Mouse (Mus musculus) intestine, embryonic 16.5 days (tissue): Measurements from ENCODE around the gene Plac9a. TPM values are rescaled to one million over a fixed set of nuclear protein-coding genes. Genes with fewer than 3 reads are reported as not detected.

ENCODE experiments used
- ATAC-seq: fragments of 200-750 bp; cut with Nextera tagmentation; 2 replicates; pipeline ENCODE4 v1.8.0; 2017; ENCODE audit warnings: moderate TSS enrichment, moderate library complexity
- H3K27ac ChIP-seq: fragments of 300-500 bp; sonication (generic); 2 replicates; pipeline ENCODE4 v1.5.1; 2014; ENCODE audit warnings: mild to moderate bottlenecking, low read length
- H3K27me3 ChIP-seq: fragments of 300-500 bp; sonication (generic); replicated peaks from 2 replicates; pipeline ENCODE4 v1.6.1; 2014; ENCODE audit warnings: low read length, control low read depth, mixed read lengths; ENCODE audit not compliant: control insufficient read depth, insufficient read depth
- H3K36me3 ChIP-seq: fragments of 300-500 bp; sonication (generic); 2 replicates; pipeline ENCODE4 v1.6.1; 2014; ENCODE audit warnings: low read length, control low read depth; ENCODE audit not compliant: control insufficient read depth, insufficient read depth
- H3K4me1 ChIP-seq: fragments of 300-500 bp; sonication (generic); 2 replicates; pipeline ENCODE4 v1.6.1; 2014; ENCODE audit warnings: low read length, control low read depth, mixed read lengths; ENCODE audit not compliant: control insufficient read depth, insufficient read depth
- H3K4me2 ChIP-seq: fragments of 300-500 bp; sonication (generic); 2 replicates; pipeline ENCODE4 v1.6.1; 2014; ENCODE audit warnings: low read depth, low read length, control low read depth
- H3K4me3 ChIP-seq: fragments of 300-500 bp; sonication (generic); 2 replicates; pipeline ENCODE4 v1.5.1; 2014; ENCODE audit warnings: mild to moderate bottlenecking, low read length
- H3K9ac ChIP-seq: fragments of 300-500 bp; sonication (generic); 2 replicates; pipeline ENCODE4 v1.6.1; 2014; ENCODE audit warnings: low read depth, low read length
- H3K9me3 ChIP-seq: fragments of 300-500 bp; sonication (generic); 2 replicates; pipeline ENCODE4 v1.6.1; 2016; ENCODE audit warnings: low read length, control low read depth; ENCODE audit not compliant: control insufficient read depth
- WGBS: fragments of 180-500 bp; shearing (Covaris S2); extraction: QIAGEN DNeasy Blood & Tissue Kit; methylation state at CpG from one replicate; pipeline ENCODE4 v1.1.7; 2014; 5-methylcytosine and 5-hydroxymethylcytosine counted together
- polyA plus RNA-seq: library from polyadenylated mRNA; unstranded; fragments of >200 nt; fragmentation: Nextera tagmentation; extraction: Ambion mirVana; gene quantifications from 2 replicates; pipeline ENCODE4 v1.2.1, GENCODE M21; 2015

Plac9a gene
- polyA plus RNA-seq, 1 experiment from 2014 or later: 1.9 TPM

DNA sequence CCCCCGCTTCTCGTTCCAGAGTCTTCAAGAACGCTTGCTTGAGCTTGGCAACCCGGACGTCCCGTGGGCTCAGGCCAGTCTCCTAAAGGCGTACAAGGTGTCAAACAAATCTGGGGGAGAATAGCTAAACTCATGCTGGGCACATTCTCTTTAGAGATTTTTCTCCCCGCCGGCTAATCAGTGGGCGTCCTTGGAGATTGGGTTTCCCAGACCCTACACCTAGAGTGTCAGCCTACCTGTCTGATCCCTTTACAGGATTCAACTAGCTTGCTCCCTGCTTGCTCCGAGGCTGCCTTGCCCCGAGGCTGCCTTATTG lies 60.3 kb downstream of the Plac9a start:
- Histone ChIP-seq H3K27ac (peak overlapping the region; percentile 95), H3K4me2 (peak overlapping the region; percentile 90), H3K36me3 (no peaks in the 10 kb centered on the region), H3K4me1 (peaks cover 20% of the 10 kb centered on the region), H3K9ac (peak overlapping the region; percentile 90), H3K4me3 (peak overlapping the region; percentile 87), H3K27me3 (no peaks in the 10 kb centered on the region), H3K9me3 (no peaks in the 10 kb centered on the region)
- ATAC-seq: no peak
- WGBS: under 1% methylated on average over 12 of the region's 12 CpGs

DNA sequence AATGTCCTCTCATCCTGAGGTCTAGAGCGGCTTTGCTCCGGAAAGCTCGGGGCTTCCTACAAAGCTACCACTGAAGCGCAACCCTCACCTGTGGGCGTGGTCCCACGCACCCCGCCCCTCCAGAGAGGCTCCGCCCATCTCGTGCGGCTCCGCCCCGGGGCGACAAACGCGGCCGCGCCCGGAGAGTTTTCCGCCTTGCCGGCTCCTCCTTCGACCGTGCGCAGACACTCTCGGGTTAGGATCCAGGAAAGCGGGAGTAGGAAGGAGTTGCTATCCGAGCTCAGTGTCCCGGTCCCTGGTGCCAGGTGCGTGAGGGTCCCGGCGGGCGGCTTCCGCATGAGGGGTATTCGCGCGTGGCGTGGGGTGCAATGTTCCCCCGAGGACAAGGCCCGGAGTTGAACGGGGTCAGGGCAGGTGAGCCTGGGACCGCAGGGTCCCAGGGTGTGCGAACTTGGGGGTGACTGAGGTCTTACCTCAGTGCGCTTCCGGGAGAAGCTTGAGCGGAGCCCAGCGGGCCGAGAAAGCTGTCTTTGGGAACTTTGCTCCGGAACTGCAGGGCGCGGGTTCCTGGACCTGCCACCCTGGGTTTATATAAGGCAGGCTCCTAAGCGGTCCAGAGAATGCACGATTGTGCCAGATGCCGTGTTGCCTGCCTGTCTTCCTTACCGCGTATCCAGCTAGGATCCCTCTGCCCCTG lies 60.8 kb downstream of the Plac9a start, which contains the start of gene Anxa11:
Anxa11 (plus strand) TSS at position 166 of the 697 bp plus-strand sequence.
- WGBS: under 1% methylated on average over 54 of the region's 54 CpGs

DNA sequence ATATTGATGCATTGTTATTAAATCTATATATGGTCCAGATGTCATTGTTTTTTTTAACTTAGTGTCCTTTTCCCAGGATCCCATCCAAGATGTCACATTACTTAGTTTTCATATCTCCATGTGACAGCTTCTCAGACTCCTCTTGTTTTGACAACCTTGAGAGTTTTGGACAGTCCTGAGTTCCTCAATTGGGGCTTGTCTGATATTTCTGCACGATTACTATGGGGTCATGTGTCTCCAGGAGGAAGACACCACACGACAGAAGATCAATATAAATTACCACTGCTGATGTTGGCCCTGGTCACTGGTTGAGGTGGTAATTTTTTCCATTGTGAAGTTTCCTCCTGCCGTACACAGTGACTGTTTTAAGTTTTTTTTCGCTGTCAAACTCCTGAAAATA lies 61.3 kb downstream of the Plac9a start:
- H3K36me3 ChIP-seq: no peaks in the 10 kb centered on the region
- no peaks in the 10 kb centered on the region for H3K9me3 ChIP-seq
- H3K4me1 ChIP-seq: peaks cover 12% of the 10 kb centered on the region
- peak overlapping the region; percentile 90; the same call in 1 of the 2 replicates for H3K9ac ChIP-seq
- no peak overlapping the region for H3K27ac ChIP-seq
- peak overlapping the region; percentile 87 for H3K4me3 ChIP-seq
- under 1% methylated on average over 4 of the region's 4 CpGs for WGBS
- H3K27me3 ChIP-seq: no peaks in the 10 kb centered on the region
- H3K4me2 ChIP-seq: peak overlapping the region; percentile 90
- peak; percentile 4; the same call in 1 of the 2 replicates for ATAC-seq

More for the DNA sequence above, 60.8 kb downstream of the Plac9a start, which contains the start of gene Anxa11:
- H3K9ac ChIP-seq: peak within 1 kb of the TSS; percentile 90
- H3K4me1 ChIP-seq: peaks cover 17% of the 10 kb centered on the region
- H3K4me2 ChIP-seq: peak within 1 kb of the TSS; percentile 90
- peak within 1 kb of the TSS; percentile 95 for H3K27ac ChIP-seq
- no peaks in the 10 kb centered on the region for H3K9me3 ChIP-seq
- H3K36me3 ChIP-seq: no peaks in the 10 kb centered on the region
- H3K4me3 ChIP-seq: peak within 1 kb of the TSS; percentile 87
- peak; percentile 84 for ATAC-seq
- H3K27me3 ChIP-seq: no peaks in the 10 kb centered on the region

DNA sequence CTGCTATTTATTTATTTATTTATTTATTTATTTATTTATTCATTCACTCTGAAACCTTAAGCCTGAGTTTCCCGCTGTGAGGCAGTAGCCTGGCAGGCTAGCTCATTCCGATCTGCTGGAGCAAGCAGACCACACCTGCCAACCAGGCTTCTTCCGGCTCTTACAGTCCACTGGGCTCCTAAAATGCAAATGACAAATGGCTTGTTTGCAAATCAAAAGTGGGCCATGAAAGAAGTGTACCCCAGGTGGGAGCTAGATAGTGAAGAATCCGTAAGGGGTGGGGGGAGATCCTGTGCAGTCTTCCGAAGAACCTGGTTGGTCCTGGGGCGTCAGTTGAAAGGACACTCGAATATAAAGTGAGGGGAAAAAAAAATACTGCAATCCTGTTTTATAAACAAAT lies 61.9 kb downstream of the Plac9a start:
- no peak for ATAC-seq
- H3K27me3 ChIP-seq: no peaks in the 10 kb centered on the region
- no peak overlapping the region for H3K9ac ChIP-seq
- H3K4me1 ChIP-seq: peaks cover 7% of the 10 kb centered on the region
- 33% methylated on average over 7 of the region's 7 CpGs for WGBS
- H3K36me3 ChIP-seq: no peaks in the 10 kb centered on the region
- H3K27ac ChIP-seq: no peak overlapping the region
- H3K4me2 ChIP-seq: no peak overlapping the region
- H3K4me3 ChIP-seq: no peak overlapping the region
- H3K9me3 ChIP-seq: no peaks in the 10 kb centered on the region

DNA sequence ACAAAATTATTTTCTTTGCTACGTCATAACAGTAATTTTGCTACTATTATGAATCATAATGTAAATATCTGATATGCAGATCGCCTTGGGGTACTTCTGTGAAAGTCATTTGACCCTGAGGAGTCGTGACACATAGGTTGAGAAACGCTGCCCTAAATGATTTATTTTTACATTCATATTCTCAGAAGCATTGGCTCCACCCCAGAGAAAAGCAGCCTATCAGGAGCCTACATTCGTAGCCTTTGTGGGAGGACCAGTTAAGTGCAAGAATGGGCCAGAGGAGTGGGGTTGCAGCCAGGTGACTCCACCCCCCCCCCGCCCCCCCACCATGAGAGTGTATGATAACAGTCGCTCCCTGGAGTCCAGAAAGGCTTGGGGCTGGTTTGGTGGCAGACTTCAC lies 63.1 kb downstream of the Plac9a start:
- Histone ChIP-seq H3K4me2 (no peak overlapping the region), H3K27me3 (no peaks in the 10 kb centered on the region), H3K4me1 (peaks cover 7% of the 10 kb centered on the region), H3K9me3 (no peaks in the 10 kb centered on the region), H3K36me3 (no peaks in the 10 kb centered on the region), H3K27ac (no peak overlapping the region), H3K9ac (no peak overlapping the region), H3K4me3 (no peak overlapping the region)
- ATAC-seq: no peak
- WGBS: 61% methylated on average over 7 of the region's 7 CpGs

DNA sequence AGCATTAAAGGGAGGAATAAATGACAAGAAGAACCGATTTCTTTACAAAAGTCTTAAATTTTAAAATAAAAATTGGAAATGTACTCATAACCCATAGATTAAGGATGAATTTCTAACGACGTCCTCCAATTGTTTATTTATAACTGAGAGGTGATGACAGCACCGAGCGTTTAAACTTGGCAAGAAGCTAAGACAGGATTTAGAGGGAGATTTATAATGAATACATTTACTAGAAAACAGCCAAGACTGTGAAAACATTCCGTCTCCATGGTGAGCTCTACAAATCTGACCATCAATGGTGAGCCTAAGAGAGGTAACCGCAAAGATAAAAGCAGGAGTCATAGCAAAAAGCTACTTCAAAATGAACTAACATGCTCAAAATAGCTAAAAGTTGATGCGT lies 64.5 kb downstream of the Plac9a start:
- WGBS: 62% methylated on average over 8 of the region's 8 CpGs
- H3K27me3 ChIP-seq: no peaks in the 10 kb centered on the region
- H3K36me3 ChIP-seq: no peaks in the 10 kb centered on the region
- no peak for ATAC-seq
- no peak overlapping the region for H3K27ac ChIP-seq
- H3K9ac ChIP-seq: no peak overlapping the region
- peaks cover 3% of the 10 kb centered on the region; the same call in 1 of the 2 replicates for H3K4me1 ChIP-seq
- H3K9me3 ChIP-seq: no peaks in the 10 kb centered on the region
- H3K4me2 ChIP-seq: no peak overlapping the region
- H3K4me3 ChIP-seq: no peak overlapping the region

Other genes starting within 250 kb of the Plac9a start
- gene Ppif, start 208.9 kb downstream of the Plac9a start, polyA plus RNA-seq: 125 and 134 TPM in 2 replicates
- 9.1 and 10.0 TPM in 2 replicates for gene Zcchc24, start 134.1 kb downstream of the Plac9a start, polyA plus RNA-seq
- gene Anxa11, start 60.9 kb downstream of the Plac9a start, polyA plus RNA-seq: 95.3 and 105 TPM in 2 replicates
- 5.2 and 5.9 TPM in 2 replicates for gene Tmem254a, start 24.6 kb upstream of the Plac9a start, polyA plus RNA-seq
- 0.33 TPM in 1 of 2 replicates, not detected in the other for gene Cphx1, start 35.2 kb upstream of the Plac9a start, polyA plus RNA-seq
- gene Duxbl1, start 75.5 kb upstream of the Plac9a start, polyA plus RNA-seq: 0.40 and 0.71 TPM in 2 replicates
- 21.4 and 24.3 TPM in 2 replicates for gene Gm9780, start 139.6 kb upstream of the Plac9a start, polyA plus RNA-seq
- 56.1 and 61.1 TPM in 2 replicates for gene Tmem254c, start 164.3 kb upstream of the Plac9a start, polyA plus RNA-seq
- not detected in 2 replicates for gene Cphx2, start 178.4 kb upstream of the Plac9a start, polyA plus RNA-seq
- gene Cphx3, start 179.2 kb upstream of the Plac9a start, polyA plus RNA-seq: 0.21 TPM in 1 of 2 replicates, not detected in the other
- 0.70 TPM in 1 of 2 replicates, not detected in the other for gene Duxbl2, start 215.2 kb upstream of the Plac9a start, polyA plus RNA-seq